10 mouse cellular contexts compared by ENCODE assay signal in genomic region chr3:62412704-62413103, GRCm38 (mm10).
DNase-seq lines count a peak whose midpoint lies in the region; ATAC-seq lines count a peak whose summit lies in the region.
"Had no signal": no experiment of that assay in that cellular context is flagged by ENCODE, and none has a peak within 500 bp of the region (broad histone marks: within the 10 kb centered on the region; RNA-seq: fewer than 3 reads in every experiment).

No protein-coding gene starts in this region.

- no peak overlapping the region for H3K4me3 ChIP-seq in stomach, embryonic 16.5 days (replicated peaks; ENCODE audit: low read length)

- H3K4me1 ChIP-seq in stomach, embryonic 16.5 days (ENCODE audit: control insufficient read depth, insufficient read depth, low read length): no peaks in the 10 kb centered on the region

- H3K9ac ChIP-seq in stomach, embryonic 16.5 days (ENCODE audit: low read length): no peak overlapping the region

- H3K9me3 ChIP-seq in stomach, embryonic 16.5 days (replicated peaks; ENCODE audit: control insufficient read depth, low read length): no peaks in the 10 kb centered on the region

- H3K27ac ChIP-seq in stomach, embryonic 16.5 days (ENCODE audit: low read length): peak overlapping the region; percentile 70
- H3K27ac ChIP-seq: macrophage had no signal

- WGBS in stomach, embryonic 16.5 days: 42% methylated on average over 7 of the region's 7 CpGs

- H3K27me3 ChIP-seq in stomach, embryonic 16.5 days (ENCODE audit: control insufficient read depth, insufficient read depth, low read length): no peaks in the 10 kb centered on the region

- peak; percentile 47 to 61 for DNase-seq in left cerebral cortex, adult 18-20 months (ENCODE audit: low spot score in 2 of 2)
- DNase-seq in left cerebral cortex, adult 11 months (ENCODE audit: low spot score): no peak
- DNase-seq in frontal cortex, postnatal 25 days (ENCODE audit: low spot score in 2 of 2): peak; percentile 17 to 27
- DNase-seq in lung, adult 18-20 months: peak; percentile 78 to 84
- no peak for DNase-seq in spleen, postnatal 10 days (ENCODE audit: low spot score in 2 of 2)
- no peak for DNase-seq in c-Kit-positive CD71-positive TER-119-positive erythroid progenitor cells, embryonic 14.5 days (ENCODE audit: low spot score)
- no peak for DNase-seq in embryo, embryonic 9.5 days (ENCODE audit: extremely low spot score)

- no peak overlapping the region for H3K4me2 ChIP-seq in stomach, embryonic 16.5 days (ENCODE audit: low read depth, low read length)

- no peaks in the 10 kb centered on the region for H3K36me3 ChIP-seq in stomach, embryonic 16.5 days (ENCODE audit: control insufficient read depth, insufficient read depth, low read length)

- ATAC-seq in stomach, embryonic 16.5 days (ENCODE audit: insufficient read depth, low FRiP score): peak; percentile 85
- ATAC-seq: Patski had no signal

Comparison
In these comparisons a context has a peak if more than half of its experiments do, and no peak if none do; other contexts are left out.
1. DNase-seq: peak in left cerebral cortex, adult 18-20 months (2 of 2), frontal cortex, postnatal 25 days (2 of 2) and lung, adult 18-20 months (2 of 2); none in left cerebral cortex, adult 11 months (single experiment), spleen, postnatal 10 days (0 of 2), c-Kit-positive CD71-positive TER-119-positive erythroid progenitor cells, embryonic 14.5 days (single experiment) and embryo, embryonic 9.5 days (single experiment).